22 mouse cellular contexts compared by ENCODE assay signal in the genomic region with DNA sequence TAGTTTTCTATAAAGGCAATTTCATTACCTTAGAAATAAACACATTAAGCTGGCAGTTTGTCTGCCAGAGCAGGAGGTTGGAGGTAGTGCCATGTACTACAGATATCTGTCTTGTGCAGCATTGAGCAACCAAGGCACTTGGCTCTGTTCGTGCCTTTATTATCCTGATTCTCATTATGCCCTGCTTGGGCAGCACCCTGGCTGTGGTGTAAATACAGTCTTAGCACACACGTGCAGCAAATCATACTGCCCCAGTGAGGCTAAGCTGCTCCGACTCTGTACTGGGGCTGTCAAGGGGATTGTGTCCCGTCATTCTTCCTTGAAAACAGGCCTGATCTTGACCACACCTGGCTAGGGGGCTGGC. TPM values are rescaled to one million over a fixed set of nuclear protein-coding genes. Genes with fewer than 3 reads are reported as not detected.
A peak's percentile ranks its signal among the peaks of the same experiment; 100 is the strongest.
DNase-seq lines count a peak whose midpoint lies in the region; ATAC-seq lines count a peak whose summit lies in the region.
"Had no signal": no experiment of that assay in that cellular context is flagged by ENCODE, and none has a peak within 500 bp of the region (broad histone marks: within the 10 kb centered on the region; RNA-seq: fewer than 3 reads in every experiment).

No protein-coding gene starts in this region.

- no peak overlapping the region for H3K9ac ChIP-seq in hindbrain, embryonic 11.5 days (ENCODE audit: low read depth, low read length)
- no peak overlapping the region for H3K9ac ChIP-seq in forebrain, embryonic 16.5 days (replicated peaks; ENCODE audit: low read depth, low read length)
- no peak overlapping the region for H3K9ac ChIP-seq in hindbrain, embryonic 15.5 days
- H3K9ac ChIP-seq in neural tube, embryonic 12.5 days, result no peak overlapping the region
- H3K9ac ChIP-seq: embryonic facial prominence, embryonic 12.5 days; limb, embryonic 15.5 days; liver, postnatal 0 days had no signal

- H3K4me3 ChIP-seq in hindbrain, embryonic 11.5 days (ENCODE audit: low read depth, low read length), result no peak overlapping the region
- no peak overlapping the region for H3K4me3 ChIP-seq in hindbrain, embryonic 10.5 days
- H3K4me3 ChIP-seq in forebrain, embryonic 16.5 days (replicated peaks; ENCODE audit: low read length), result no peak overlapping the region
- H3K4me3 ChIP-seq in hindbrain, embryonic 15.5 days, result no peak overlapping the region
- no peak overlapping the region for H3K4me3 ChIP-seq in neural tube, embryonic 12.5 days
- H3K4me3 ChIP-seq: embryonic facial prominence, embryonic 12.5 days; erythroblast, embryonic 14.5 days; layer of hippocampus, adult 2 months; limb, embryonic 15.5 days had no signal

- no peaks in the 10 kb centered on the region for H3K27me3 ChIP-seq in hindbrain, embryonic 11.5 days (ENCODE audit: control insufficient read depth, insufficient read depth, low read length)
- H3K27me3 ChIP-seq in hindbrain, embryonic 10.5 days (ENCODE audit: insufficient read depth, poor library complexity, severe bottlenecking), result no peaks in the 10 kb centered on the region
- no peaks in the 10 kb centered on the region for H3K27me3 ChIP-seq in forebrain, embryonic 16.5 days (replicated peaks; ENCODE audit: control insufficient read depth, insufficient read depth, low read length)
- H3K27me3 ChIP-seq in hindbrain, embryonic 15.5 days, result no peaks in the 10 kb centered on the region
- no peaks in the 10 kb centered on the region for H3K27me3 ChIP-seq in neural tube, embryonic 12.5 days (replicated peaks)
- H3K27me3 ChIP-seq: embryonic facial prominence, embryonic 12.5 days; limb, embryonic 15.5 days had no signal

- no peaks in the 10 kb centered on the region for H3K9me3 ChIP-seq in hindbrain, embryonic 11.5 days (ENCODE audit: control insufficient read depth, low read length)
- peaks cover 3% of the 10 kb centered on the region for H3K9me3 ChIP-seq in hindbrain, embryonic 10.5 days
- no peaks in the 10 kb centered on the region for H3K9me3 ChIP-seq in forebrain, embryonic 16.5 days (ENCODE audit: control insufficient read depth, low read length)
- H3K9me3 ChIP-seq in hindbrain, embryonic 15.5 days, result no peaks in the 10 kb centered on the region
- H3K9me3 ChIP-seq in neural tube, embryonic 12.5 days, result no peaks in the 10 kb centered on the region; the same call in 1 of the 2 replicates
- H3K9me3 ChIP-seq: embryonic facial prominence, embryonic 12.5 days; limb, embryonic 15.5 days had no signal

- WGBS in hindbrain, embryonic 11.5 days, result 63% methylated on average over 4 of the region's 4 CpGs
- 76% methylated on average over 4 of the region's 4 CpGs for WGBS in hindbrain, embryonic 10.5 days
- 39% methylated on average over 4 of the region's 4 CpGs for WGBS in forebrain, embryonic 16.5 days
- 44% methylated on average over 4 of the region's 4 CpGs for WGBS in hindbrain, embryonic 15.5 days
- 63% methylated on average over 4 of the region's 4 CpGs for WGBS in neural tube, embryonic 12.5 days

- H3K27ac ChIP-seq in hindbrain, embryonic 11.5 days (ENCODE audit: low read depth, low read length), result peak overlapping the region; percentile 48; the same call in 1 of the 2 replicates
- H3K27ac ChIP-seq in hindbrain, embryonic 10.5 days, result no peak overlapping the region
- peak overlapping the region; percentile 12 for H3K27ac ChIP-seq in forebrain, embryonic 16.5 days (ENCODE audit: low read length)
- H3K27ac ChIP-seq in hindbrain, embryonic 15.5 days (replicated peaks), result peak overlapping the region; percentile 74
- 0 out of 2 replicates have a peak overlapping the region, but pooled peaks have one; percentile 20 for H3K27ac ChIP-seq in neural tube, embryonic 12.5 days
- H3K27ac ChIP-seq: embryonic facial prominence, embryonic 12.5 days; kidney, postnatal 0 days; layer of hippocampus, adult 2 months; limb, embryonic 15.5 days had no signal

- H3K4me2 ChIP-seq in hindbrain, embryonic 11.5 days (replicated peaks; ENCODE audit: low read depth, low read length), result no peak overlapping the region
- no peak overlapping the region for H3K4me2 ChIP-seq in forebrain, embryonic 16.5 days (ENCODE audit: low read length)
- H3K4me2 ChIP-seq in hindbrain, embryonic 15.5 days, result no peak overlapping the region
- H3K4me2 ChIP-seq in neural tube, embryonic 12.5 days (replicated peaks), result no peak overlapping the region
- H3K4me2 ChIP-seq: embryonic facial prominence, embryonic 12.5 days; limb, embryonic 15.5 days had no signal

- H3K36me3 ChIP-seq in hindbrain, embryonic 11.5 days (ENCODE audit: control insufficient read depth, insufficient read depth, low read length), result no peaks in the 10 kb centered on the region
- H3K36me3 ChIP-seq in hindbrain, embryonic 10.5 days, result peaks cover 36% of the 10 kb centered on the region
- H3K36me3 ChIP-seq in forebrain, embryonic 16.5 days (ENCODE audit: control insufficient read depth, insufficient read depth), result peaks cover 16% of the 10 kb centered on the region
- H3K36me3 ChIP-seq in hindbrain, embryonic 15.5 days, result peaks cover 10% of the 10 kb centered on the region
- H3K36me3 ChIP-seq in neural tube, embryonic 12.5 days, result peaks cover 12% of the 10 kb centered on the region
- H3K36me3 ChIP-seq: embryonic facial prominence, embryonic 12.5 days; limb, embryonic 15.5 days had no signal

- peak; percentile 56 for ATAC-seq in hindbrain, embryonic 11.5 days (ENCODE audit: low FRiP score)
- ATAC-seq in forebrain, embryonic 16.5 days, result peak; percentile 39; the same call in 1 of the 2 replicates
- 0 out of 2 replicates have a peak, but pooled peaks have one; percentile 42 for ATAC-seq in hindbrain, embryonic 15.5 days (ENCODE audit: low FRiP score, low read depth)
- 0 out of 2 replicates have a peak, but pooled peaks have one; percentile 64 for ATAC-seq in neural tube, embryonic 12.5 days (ENCODE audit: low FRiP score, low read depth)
- ATAC-seq: liver, postnatal 0 days had no signal

- no peak for DNase-seq in hindbrain, embryonic 11.5 days (ENCODE audit: low spot score)
- no peak for DNase-seq in hindbrain, embryonic 10.5 days (ENCODE audit: low spot score)
- DNase-seq in spleen, postnatal 4 days (ENCODE audit: low spot score in 2 of 2), result no peak
- no peak for DNase-seq in right cerebral cortex, postnatal 14 days
- DNase-seq in urinary bladder, postnatal 25 days (ENCODE audit: low spot score), result no peak
- DNase-seq: B cell, adult 2 months; cerebellum, adult 8-10 months; gastrocnemius, postnatal 36 days; kidney, adult 11 months; layer of hippocampus, postnatal 36 days; liver, postnatal 0 days; lung, postnatal 14 days; right cerebral cortex, adult 18-20 months; thymus, postnatal 14 days had no signal

- H3K4me1 ChIP-seq in hindbrain, embryonic 11.5 days (replicated peaks; ENCODE audit: control insufficient read depth, insufficient read depth, low read length), result 0 out of 2 replicates have a peak, but pooled peaks cover 2% of the 10 kb centered on the region
- H3K4me1 ChIP-seq in hindbrain, embryonic 10.5 days (replicated peaks), result peaks cover 18% of the 10 kb centered on the region
- peaks cover 17% of the 10 kb centered on the region for H3K4me1 ChIP-seq in forebrain, embryonic 16.5 days (replicated peaks; ENCODE audit: control insufficient read depth, insufficient read depth, low read length)
- peaks cover 31% of the 10 kb centered on the region for H3K4me1 ChIP-seq in hindbrain, embryonic 15.5 days (replicated peaks)
- H3K4me1 ChIP-seq in neural tube, embryonic 12.5 days, result peaks cover 8% of the 10 kb centered on the region
- H3K4me1 ChIP-seq: embryonic facial prominence, embryonic 12.5 days; limb, embryonic 15.5 days had no signal

RNA-seq across cellular contexts. Expression of a gene that starts 57.6 kb away (rescaled TPM):
- polyA plus RNA-seq in hindbrain, embryonic 11.5 days (2014; fragmentation: Nextera tagmentation; extraction: Ambion mirVana), result 36.5 and 40.3 TPM in 2 replicates
- 21.5 and 36.1 TPM in 2 replicates for polyA plus RNA-seq in hindbrain, embryonic 10.5 days (2016; fragmentation: Nextera tagmentation; extraction: Ambion mirVana)
- polyA plus RNA-seq in forebrain, embryonic 16.5 days (2015; fragmentation: Nextera tagmentation; extraction: Ambion mirVana), result 57.8 and 58.8 TPM in 2 replicates
- polyA plus RNA-seq in hindbrain, embryonic 15.5 days (2015; fragmentation: Nextera tagmentation; extraction: Ambion mirVana), result 34.8 and 37.2 TPM in 2 replicates
- 24.8 and 30.7 TPM in 2 replicates for polyA plus RNA-seq in neural tube, embryonic 12.5 days (2016; fragmentation: Nextera tagmentation; extraction: Ambion mirVana)
- polyA plus RNA-seq: erythroblast, embryonic 14.5 days had no signal
